Mouse (Mus musculus) lung, postnatal 14 days (tissue): Measurements from ENCODE around the gene Ppp2r5c.

Experiments
- DNase-seq: peaks from one replicate; pipeline ENCODE4 v3.0.0; 2021

Gene Ppp2r5c

GRCm38 (mm10) chr12:110563383-110563782 lies 116.5 kb downstream of the Ppp2r5c start:
- DNase-seq, result no peak

GRCm38 (mm10) chr12:110564848-110565247 lies 117.9 kb downstream of the Ppp2r5c start:
- DNase-seq, result no peak

- no peak for DNase-seq
Observed at GRCm38 (mm10) chr12:110566366-110566765, 119.4 kb downstream of the Ppp2r5c start.

GRCm38 (mm10) chr12:110571050-110571449 lies 124.1 kb downstream of the Ppp2r5c start:
- no peak for DNase-seq

- DNase-seq, result no peak
Observed at GRCm38 (mm10) chr12:110572351-110572750, 125.4 kb downstream of the Ppp2r5c start.

- no peak for DNase-seq
Observed at GRCm38 (mm10) chr12:110573635-110574034, 126.7 kb downstream of the Ppp2r5c start.

- DNase-seq, result no peak
Observed at GRCm38 (mm10) chr12:110575926-110576325, 129.0 kb downstream of the Ppp2r5c start.

GRCm38 (mm10) chr12:110578333-110578732 lies 131.4 kb downstream of the Ppp2r5c start:
- no peak for DNase-seq

GRCm38 (mm10) chr12:110588622-110589021 lies 141.7 kb downstream of the Ppp2r5c start:
- DNase-seq, result no peak

GRCm38 (mm10) chr12:110590804-110591259 lies 143.9 kb downstream of the Ppp2r5c start:
- no peak for DNase-seq

GRCm38 (mm10) chr12:110591260-110591883 lies 144.5 kb downstream of the Ppp2r5c start:
- peak; percentile 98 for DNase-seq

GRCm38 (mm10) chr12:110598527-110598926 lies 151.6 kb downstream of the Ppp2r5c start:
- peak; percentile 76 for DNase-seq

GRCm38 (mm10) chr12:110599791-110600190 lies 152.9 kb downstream of the Ppp2r5c start:
- DNase-seq, result no peak

GRCm38 (mm10) chr12:110600225-110600991 lies 153.5 kb downstream of the Ppp2r5c start:
- no peak for DNase-seq

- peak; percentile 94 for DNase-seq
Observed at GRCm38 (mm10) chr12:110601241-110602218, 154.6 kb downstream of the Ppp2r5c start, which contains the start of gene Dync1h1. Dync1h1 (plus strand) TSS chr12:110601452.

- DNase-seq, result peak; percentile 11
Observed at GRCm38 (mm10) chr12:110606161-110606560, 159.2 kb downstream of the Ppp2r5c start.

GRCm38 (mm10) chr12:110606676-110607075 lies 159.8 kb downstream of the Ppp2r5c start:
- no peak for DNase-seq

GRCm38 (mm10) chr12:110608460-110609152 lies 161.7 kb downstream of the Ppp2r5c start:
- DNase-seq, result peak; percentile 68

- DNase-seq, result no peak
Observed at GRCm38 (mm10) chr12:110609153-110609497, 162.2 kb downstream of the Ppp2r5c start.

- DNase-seq, result no peak
Observed at GRCm38 (mm10) chr12:110610713-110611112, 163.8 kb downstream of the Ppp2r5c start.

GRCm38 (mm10) chr12:110630056-110630455 lies 183.1 kb downstream of the Ppp2r5c start:
- no peak for DNase-seq
